Mouse (Mus musculus): ENCODE measurements around the gene Ttbk2. TPM values are rescaled to one million over a fixed set of nuclear protein-coding genes. Genes with fewer than 3 reads are reported as not detected.

The Ttbk2 gene
- polyA plus RNA-seq, 1 experiment: 5.2 TPM

DNA sequence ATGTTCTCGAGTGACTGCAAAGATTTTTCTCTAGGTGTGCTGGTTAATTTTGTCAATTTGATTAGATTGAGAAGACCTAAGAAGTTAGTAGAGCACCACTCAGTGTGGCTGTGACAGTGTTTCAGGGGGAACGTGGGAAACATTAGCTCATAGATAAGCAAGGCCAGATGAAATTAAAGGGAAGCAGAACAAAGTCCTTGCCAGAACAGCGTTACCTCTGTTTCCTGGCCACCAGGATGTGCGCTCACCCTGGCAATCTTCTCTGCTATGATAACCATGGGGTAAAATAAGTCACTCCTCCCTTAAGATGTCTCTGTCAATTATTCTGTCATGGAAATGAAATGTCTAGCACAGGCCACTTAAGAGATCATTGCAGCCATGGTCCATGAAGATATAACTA lies 6.4 kb downstream of the Ttbk2 start:
- no peak overlapping the region for H3K27ac ChIP-seq (replicated peaks; ENCODE audit: low read depth, low read length)
- no peaks in the 10 kb centered on the region for H3K4me1 ChIP-seq (ENCODE audit: control insufficient read depth, insufficient read depth, insufficient read length, low read length)
- no peak overlapping the region for H3K4me3 ChIP-seq (ENCODE audit: insufficient read depth, low read depth, low read length)

DNA sequence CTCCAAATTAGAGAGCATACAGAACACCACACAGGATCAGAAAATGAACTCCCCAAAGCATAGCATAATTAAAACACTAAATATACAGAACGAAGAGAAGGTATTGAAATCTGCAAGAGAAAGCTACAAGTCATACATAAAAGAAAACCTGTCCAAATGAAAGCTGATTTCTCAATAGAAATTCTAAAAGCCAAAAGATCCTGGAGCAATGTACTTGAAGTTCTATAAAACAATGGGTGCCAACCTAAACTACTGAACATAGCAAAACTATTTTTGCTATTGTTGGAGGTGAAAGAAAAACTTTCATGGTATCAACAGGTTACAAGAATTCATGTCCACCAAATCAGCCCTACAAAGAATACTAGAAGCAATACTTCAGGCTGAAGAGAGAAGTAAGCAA lies 9.2 kb downstream of the Ttbk2 start:
- no peak overlapping the region for H3K27ac ChIP-seq (replicated peaks; ENCODE audit: low read depth, low read length)
- no peaks in the 10 kb centered on the region for H3K4me1 ChIP-seq (ENCODE audit: control insufficient read depth, insufficient read depth, insufficient read length, low read length)
- no peak overlapping the region for H3K4me3 ChIP-seq (ENCODE audit: insufficient read depth, low read depth, low read length)

DNA sequence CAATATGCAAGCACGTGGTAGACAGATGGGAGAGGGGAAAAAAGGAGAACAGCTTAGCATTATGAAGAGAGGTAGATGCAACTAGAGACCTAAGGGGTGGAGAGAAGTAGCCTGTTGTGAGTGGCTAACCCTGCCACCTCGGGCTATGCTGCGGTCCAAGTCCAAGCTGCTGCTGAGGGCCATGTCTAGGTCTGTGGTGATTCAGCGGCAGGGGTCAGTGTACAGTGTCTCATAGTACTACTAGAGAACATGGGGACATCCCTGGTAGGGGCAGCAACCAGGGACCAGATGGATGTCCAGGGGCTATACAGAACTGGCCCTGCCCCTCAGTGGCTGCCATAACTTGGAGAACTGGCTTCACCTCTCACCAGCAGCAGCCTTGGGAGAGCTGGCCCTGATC lies 15.2 kb downstream of the Ttbk2 start:
- Histone ChIP-seq H3K4me3 (ENCODE audit: insufficient read depth, low read depth, low read length) (no peak overlapping the region), H3K4me1 (ENCODE audit: control insufficient read depth, insufficient read depth, insufficient read length, low read length) (no peaks in the 10 kb centered on the region), H3K27ac (replicated peaks; ENCODE audit: low read depth, low read length) (no peak overlapping the region)

DNA sequence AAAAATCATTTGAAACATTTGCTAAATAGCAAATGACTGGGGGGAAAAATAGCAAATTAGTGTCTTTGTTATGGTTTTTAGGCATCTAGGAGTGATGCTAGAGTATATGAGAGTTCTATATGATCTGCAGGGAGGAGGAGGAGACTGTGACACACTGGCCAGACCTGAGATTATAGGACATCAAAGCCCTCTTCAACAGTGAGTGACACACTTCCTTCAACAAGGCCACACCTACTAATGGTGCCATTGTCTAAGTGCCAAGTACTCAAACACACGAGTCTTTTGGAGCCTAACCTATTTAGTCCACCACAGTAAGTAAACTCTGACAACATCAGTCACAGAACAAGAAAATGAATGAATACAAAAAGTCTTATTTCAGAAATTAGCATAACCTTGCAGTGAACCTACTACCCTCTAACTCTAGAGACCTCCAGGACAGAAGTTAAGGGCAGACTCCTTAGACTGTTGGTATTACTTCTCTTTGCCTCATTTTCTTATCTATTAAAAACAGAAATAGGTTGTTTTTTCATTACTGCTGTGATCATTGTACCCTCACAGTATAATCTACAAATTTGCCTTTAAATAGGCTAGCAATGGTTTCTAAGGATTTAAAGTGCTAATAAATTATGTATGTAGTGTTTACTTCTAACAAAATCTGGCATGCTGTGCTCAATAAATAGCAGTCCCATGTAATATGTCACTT lies 23.3 kb downstream of the Ttbk2 start:
- H3K27ac ChIP-seq (replicated peaks; ENCODE audit: low read depth, low read length): no peak overlapping the region

DNA sequence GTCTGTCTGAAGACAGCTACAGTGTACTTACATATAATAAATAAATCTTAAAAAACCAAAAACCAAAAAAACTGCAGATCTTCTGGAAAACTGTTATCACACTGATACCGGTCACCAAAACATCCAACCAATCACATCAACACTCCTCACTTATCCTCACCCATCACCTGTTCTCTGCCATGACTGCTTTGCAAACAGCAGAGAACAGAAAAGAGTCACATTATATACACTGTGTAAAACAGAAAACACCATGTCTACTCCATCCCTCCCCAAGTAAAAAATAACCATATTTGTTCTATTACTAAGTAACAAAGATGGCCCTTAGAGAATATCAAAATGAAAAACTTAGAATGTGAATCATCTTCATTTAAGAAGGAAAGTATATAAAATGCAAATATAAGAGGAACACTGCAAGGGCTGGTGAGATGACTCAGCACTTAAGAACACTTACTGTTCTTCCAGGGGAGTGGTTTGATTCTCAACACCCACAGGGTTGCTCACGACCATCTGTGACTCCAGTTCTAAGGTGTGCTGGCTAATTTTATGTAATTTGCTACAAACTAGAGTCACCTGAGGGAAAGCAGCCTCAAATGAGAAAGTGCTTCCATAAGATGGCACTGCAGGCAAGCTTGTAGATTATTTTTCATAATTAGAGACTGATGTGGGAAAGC lies 80.0 kb downstream of the Ttbk2 start:
- Histone ChIP-seq H3K4me3 (ENCODE audit: insufficient read depth, low read depth, low read length) (no peak overlapping the region), H3K27ac (replicated peaks; ENCODE audit: low read depth, low read length) (no peak overlapping the region), H3K4me1 (ENCODE audit: control insufficient read depth, insufficient read depth, insufficient read length, low read length) (no peaks in the 10 kb centered on the region)

More for the DNA sequence above, 23.3 kb downstream of the Ttbk2 start:
- no peak overlapping the region for H3K4me3 ChIP-seq (ENCODE audit: insufficient read depth, low read depth, low read length)
- no peaks in the 10 kb centered on the region for H3K4me1 ChIP-seq (ENCODE audit: control insufficient read depth, insufficient read depth, insufficient read length, low read length)

DNA sequence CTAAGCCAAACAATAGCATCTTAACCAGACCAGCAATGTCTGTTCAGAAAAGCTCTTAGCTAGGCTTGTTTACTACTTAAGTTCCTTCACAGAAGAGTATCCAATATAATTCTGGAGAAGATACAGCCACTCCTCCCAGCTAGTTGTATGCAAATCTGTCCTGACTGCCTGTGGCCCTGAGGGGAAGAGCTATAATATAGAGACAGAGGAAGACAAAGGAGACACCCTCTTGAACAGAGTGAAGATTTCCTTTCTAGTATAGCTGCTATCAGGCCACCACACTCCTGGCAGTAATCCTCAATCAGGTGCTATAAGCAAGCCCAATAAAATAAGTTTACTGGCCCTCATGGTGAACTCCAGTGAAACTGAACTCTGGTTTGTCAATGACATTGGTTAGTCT lies 88.5 kb downstream of the Ttbk2 start:
- no peak overlapping the region for H3K4me3 ChIP-seq (ENCODE audit: insufficient read depth, low read depth, low read length)
- no peaks in the 10 kb centered on the region for H3K4me1 ChIP-seq (ENCODE audit: control insufficient read depth, insufficient read depth, insufficient read length, low read length)
- no peak overlapping the region for H3K27ac ChIP-seq (replicated peaks; ENCODE audit: low read depth, low read length)

DNA sequence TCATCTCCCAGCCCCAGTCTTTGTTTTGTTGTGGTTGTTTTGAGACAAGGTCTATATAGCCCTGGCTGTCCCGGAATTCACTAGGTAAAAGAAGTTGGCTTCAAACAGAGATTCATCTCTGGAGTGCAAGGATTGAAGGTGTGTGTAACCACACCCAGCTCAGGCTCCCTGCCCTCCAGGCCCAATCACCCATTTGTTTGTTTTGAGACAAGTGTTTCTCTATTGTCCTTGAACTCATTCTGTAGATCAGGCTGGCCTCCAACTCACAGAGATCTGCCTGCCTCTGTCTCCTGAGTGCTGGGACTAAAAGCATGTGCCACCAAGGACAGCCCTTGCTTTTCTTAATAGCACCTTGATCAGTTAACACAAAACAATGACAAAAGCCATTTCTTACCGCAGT lies 102.4 kb downstream of the Ttbk2 start:
- H3K27ac ChIP-seq (replicated peaks; ENCODE audit: low read depth, low read length): no peak overlapping the region
- no peaks in the 10 kb centered on the region for H3K4me1 ChIP-seq (ENCODE audit: control insufficient read depth, insufficient read depth, insufficient read length, low read length)
- no peak overlapping the region for H3K4me3 ChIP-seq (ENCODE audit: insufficient read depth, low read depth, low read length)

DNA sequence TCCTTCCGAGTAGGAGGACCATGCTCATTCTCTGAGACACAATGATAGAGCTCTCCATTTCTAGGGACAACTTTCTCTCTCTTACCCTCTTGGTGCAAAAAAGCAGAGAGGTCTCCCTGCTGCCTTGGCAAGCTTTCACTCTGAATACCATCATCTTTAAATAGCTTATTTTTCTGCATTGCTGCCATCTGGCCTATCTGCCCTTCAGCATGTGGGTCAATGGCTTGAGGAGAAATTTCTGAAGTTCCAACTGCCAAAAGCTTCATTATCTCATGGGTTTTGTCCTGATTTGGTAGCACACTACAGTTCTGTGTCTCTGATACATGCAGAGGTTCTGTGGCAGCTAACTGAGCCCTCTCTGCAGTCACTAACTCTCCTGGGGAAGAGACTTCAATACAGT lies 104.9 kb downstream of the Ttbk2 start:
- Histone ChIP-seq H3K4me1 (ENCODE audit: control insufficient read depth, insufficient read depth, insufficient read length, low read length) (no peaks in the 10 kb centered on the region), H3K4me3 (ENCODE audit: insufficient read depth, low read depth, low read length) (no peak overlapping the region), H3K27ac (replicated peaks; ENCODE audit: low read depth, low read length) (no peak overlapping the region)

DNA sequence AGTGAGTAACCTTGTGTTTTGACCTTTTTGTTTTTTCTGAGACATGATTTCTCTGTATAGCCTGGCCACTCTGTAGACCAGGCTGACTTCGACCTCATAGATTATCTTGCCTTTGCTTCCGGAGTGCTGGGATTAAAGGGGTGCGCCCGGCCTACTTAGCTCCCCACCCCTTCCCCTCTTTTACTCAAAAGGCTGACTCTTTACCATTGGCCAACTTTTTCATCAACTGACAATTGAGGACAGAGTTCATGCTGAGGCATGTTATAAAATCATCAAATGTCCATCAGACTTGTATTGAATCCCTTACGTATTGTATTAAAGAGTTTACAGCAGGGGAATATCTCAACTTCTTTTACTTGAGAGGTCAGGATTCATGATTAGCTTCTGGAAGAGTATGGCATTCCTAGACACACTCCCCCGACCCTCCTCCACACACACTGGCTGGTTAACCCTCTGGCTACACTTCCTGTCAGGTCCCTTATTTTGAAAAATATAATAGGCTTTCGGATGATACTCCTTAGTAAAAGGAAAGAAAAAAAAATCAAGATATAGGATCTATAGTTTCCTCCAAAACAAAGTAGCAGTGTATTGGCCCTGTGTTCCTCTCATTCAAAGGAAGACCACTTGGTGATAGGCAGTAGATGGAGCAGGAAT lies 118.4 kb downstream of the Ttbk2 start:
- Histone ChIP-seq H3K4me3 (ENCODE audit: insufficient read depth, low read depth, low read length) (peak overlapping the region; percentile 52), H3K27ac (replicated peaks; ENCODE audit: low read depth, low read length) (peak overlapping the region; percentile 64), H3K4me1 (ENCODE audit: control insufficient read depth, insufficient read depth, insufficient read length, low read length) (peaks cover 15% of the 10 kb centered on the region)

DNA sequence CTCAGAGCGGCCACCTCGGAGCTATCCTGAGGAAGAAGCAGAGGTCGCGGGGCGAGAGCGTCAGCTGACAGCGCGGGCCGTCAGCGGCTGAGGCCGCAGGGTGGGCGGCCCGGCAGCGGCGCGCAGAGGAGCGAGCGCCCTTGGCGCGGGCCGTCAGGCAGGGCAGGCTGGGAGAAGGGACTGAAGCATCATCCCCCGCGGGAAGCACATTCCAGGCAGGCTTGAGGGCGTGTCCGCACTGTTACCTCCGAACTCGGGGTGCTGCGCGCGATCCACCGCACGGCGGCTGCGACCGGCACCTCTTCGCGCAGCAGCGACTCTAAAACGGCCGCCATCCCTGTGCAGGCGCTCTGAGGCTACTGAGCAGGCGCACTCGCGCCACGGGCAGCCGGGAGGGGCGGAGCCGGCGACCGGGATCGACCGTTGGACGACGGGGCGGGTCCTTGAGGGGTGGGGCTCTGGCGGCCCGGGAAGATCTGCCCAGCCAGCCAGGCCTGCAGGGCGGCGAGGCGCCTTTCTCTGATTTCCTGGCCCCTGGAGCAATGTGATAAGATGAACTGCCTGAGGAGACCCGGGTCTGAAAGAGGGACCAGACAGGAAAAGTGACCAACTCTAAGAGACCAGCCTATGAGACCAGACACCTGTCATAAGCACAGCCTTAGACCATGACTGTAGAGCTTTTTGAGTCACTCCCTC lies 119.1 kb downstream of the Ttbk2 start:
- H3K27ac ChIP-seq (replicated peaks; ENCODE audit: low read depth, low read length): peak overlapping the region; percentile 64
- peaks cover 15% of the 10 kb centered on the region for H3K4me1 ChIP-seq (ENCODE audit: control insufficient read depth, insufficient read depth, insufficient read length, low read length)
- H3K4me3 ChIP-seq (ENCODE audit: insufficient read depth, low read depth, low read length): peak overlapping the region; percentile 86

DNA sequence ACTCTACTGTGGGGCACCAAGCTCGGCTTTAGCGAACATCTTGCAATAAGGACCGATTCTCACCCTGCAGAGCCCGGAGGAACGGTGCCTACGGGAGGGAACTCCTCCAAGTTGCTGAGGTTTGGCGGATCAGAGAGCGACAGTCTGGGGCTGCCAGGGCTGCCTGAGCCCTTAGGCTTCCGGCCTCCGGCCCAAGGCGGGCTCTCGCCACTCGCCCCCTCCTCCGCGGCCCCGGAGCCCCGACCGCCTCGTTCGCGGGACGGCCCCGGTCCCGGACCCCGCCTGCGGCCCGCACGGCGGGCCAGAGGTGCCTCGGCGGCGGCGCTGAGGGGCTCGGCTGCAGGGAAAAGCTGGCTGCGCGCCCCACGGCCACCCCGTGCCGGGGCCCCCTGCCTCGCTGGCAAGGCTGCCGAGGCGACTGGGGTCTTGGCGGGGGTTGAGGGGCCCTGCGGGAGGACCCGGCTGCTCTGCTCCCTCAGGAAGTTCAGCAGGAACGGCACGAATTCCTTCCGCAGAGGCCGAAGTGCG lies 119.7 kb downstream of the Ttbk2 start:
- peak overlapping the region; percentile 86 for H3K4me3 ChIP-seq (ENCODE audit: insufficient read depth, low read depth, low read length)
- H3K27ac ChIP-seq (replicated peaks; ENCODE audit: low read depth, low read length): no peak overlapping the region; the same call in 1 of the 2 replicates
- peaks cover 15% of the 10 kb centered on the region for H3K4me1 ChIP-seq (ENCODE audit: control insufficient read depth, insufficient read depth, insufficient read length, low read length)

DNA sequence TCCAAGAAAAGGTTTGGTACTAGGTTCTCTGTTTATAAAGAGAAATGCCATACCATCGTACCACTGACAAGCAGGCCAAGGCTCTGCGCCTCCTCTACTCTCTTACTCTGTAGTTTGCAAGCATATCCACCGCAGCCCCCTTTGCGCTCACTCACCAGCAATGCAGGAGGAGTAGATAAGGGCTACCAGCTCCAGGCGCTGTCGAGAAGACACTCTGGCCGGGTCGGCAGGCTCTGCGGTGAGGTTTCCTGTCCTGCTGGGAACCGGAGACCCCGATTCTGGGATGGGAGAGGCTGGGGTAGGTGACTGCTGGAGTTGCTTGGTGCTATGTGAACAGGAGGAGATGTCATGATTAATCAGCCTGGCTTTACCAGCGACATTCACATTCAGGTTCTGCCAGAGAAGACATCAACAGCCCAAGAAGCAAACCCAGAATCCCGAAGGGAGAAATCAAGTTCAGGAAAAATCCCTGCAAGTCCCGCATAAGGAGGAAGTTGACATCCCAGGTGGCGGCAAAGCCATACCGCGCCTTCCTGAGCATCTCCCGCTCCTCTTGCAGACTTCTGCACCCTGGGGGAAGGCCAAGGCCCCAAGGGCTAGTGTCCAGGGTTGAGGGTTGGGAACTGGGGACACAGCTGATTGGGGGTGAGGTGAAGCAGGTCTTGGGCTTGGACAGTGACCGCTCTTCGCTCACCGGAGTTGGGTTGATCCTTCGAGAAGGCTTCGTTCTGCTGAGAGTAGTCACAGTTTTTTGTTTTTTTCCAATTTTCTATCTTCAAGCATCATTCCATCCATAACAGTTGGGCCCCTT lies 120.4 kb downstream of the Ttbk2 start:
- peak overlapping the region; percentile 86 for H3K4me3 ChIP-seq (ENCODE audit: insufficient read depth, low read depth, low read length)
- H3K4me1 ChIP-seq (ENCODE audit: control insufficient read depth, insufficient read depth, insufficient read length, low read length): peaks cover 15% of the 10 kb centered on the region
- H3K27ac ChIP-seq (replicated peaks; ENCODE audit: low read depth, low read length): no peak overlapping the region

DNA sequence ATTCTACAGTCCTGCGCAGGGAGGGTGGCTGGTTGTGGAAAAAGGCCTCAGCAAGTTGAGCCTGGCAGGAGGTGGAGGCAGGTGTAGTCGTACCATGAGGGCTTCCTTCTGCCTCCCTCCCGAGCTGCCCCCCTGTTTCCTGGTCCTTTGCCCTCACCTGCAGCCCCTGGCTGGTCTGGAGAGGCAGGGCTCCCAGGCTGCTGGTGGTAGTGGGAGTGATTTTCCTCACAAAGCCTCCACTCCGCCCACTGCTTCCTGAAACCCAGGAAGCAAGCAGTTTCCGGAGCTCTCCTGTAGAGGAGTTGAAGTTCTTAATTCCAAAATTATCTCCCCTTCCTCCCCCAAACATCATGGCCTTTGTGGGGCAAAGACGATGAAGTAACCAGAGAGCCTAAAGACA lies 126.2 kb downstream of the Ttbk2 start:
- Histone ChIP-seq H3K4me1 (ENCODE audit: control insufficient read depth, insufficient read depth, insufficient read length, low read length) (no peaks in the 10 kb centered on the region), H3K4me3 (ENCODE audit: insufficient read depth, low read depth, low read length) (no peak overlapping the region), H3K27ac (replicated peaks; ENCODE audit: low read depth, low read length) (no peak overlapping the region)

DNA sequence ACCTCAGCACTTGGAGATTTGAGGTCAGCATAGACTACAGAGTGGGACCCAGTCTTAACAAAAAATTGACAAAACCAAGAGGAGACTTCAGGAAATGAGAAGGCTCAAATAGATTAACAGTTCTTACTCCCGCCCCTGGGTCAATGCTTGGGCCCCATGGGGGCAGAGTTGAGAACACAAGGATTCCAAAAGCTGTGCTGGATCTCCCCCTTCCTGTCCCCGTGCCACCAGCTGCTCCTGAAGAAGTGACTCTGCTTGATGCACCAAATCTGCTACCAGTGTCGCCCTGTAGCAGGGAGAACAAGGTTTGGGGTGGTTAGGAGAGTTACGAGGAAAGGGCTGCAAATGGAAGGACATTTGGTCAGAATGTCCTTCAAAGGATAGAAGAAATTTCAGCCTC lies 126.8 kb downstream of the Ttbk2 start:
- no peak overlapping the region for H3K27ac ChIP-seq (replicated peaks; ENCODE audit: low read depth, low read length)
- H3K4me3 ChIP-seq (ENCODE audit: insufficient read depth, low read depth, low read length): no peak overlapping the region
- no peaks in the 10 kb centered on the region for H3K4me1 ChIP-seq (ENCODE audit: control insufficient read depth, insufficient read depth, insufficient read length, low read length)

Data from brown adipose tissue, adult 24 weeks (tissue).